Mouse (Mus musculus) limb, embryonic 14.5 days (tissue): ENCODE measurements around the gene Mtmr11. TPM values are rescaled to one million over a fixed set of nuclear protein-coding genes. Genes with fewer than 3 reads are reported as not detected.
A peak's percentile ranks its signal among the peaks of the same experiment; 100 is the strongest.
"Not testable (repeated sequence)": the region's sequence is repeated elsewhere in the genome, so short reads cannot be mapped to it uniquely, and the experiment has no call there.

ENCODE experiments used
- ATAC-seq: fragments of 200-750 bp; cut with Nextera tagmentation; 2 replicates; pipeline ENCODE4 v1.8.0; 2017; ENCODE audit warnings: low read depth, moderate number of reproducible peaks, moderate TSS enrichment; ENCODE audit not compliant: low FRiP score
- DNase-seq: peaks from one replicate; pipeline ENCODE4 v3.0.0-alpha.2; 2015; ENCODE audit warnings: low spot score
- H3K27ac ChIP-seq: fragments of 300-500 bp; sonication (generic); replicated peaks from 2 replicates; pipeline ENCODE4 v1.5.1; 2014; ENCODE audit warnings: low read depth, mild to moderate bottlenecking, low read length, moderate library complexity, mixed read lengths
- H3K27me3 ChIP-seq: fragments of 300-500 bp; sonication (generic); 2 replicates; pipeline ENCODE4 v1.6.1; 2014; ENCODE audit warnings: low read length, mixed read lengths; ENCODE audit not compliant: control insufficient read depth, insufficient read depth
- H3K36me3 ChIP-seq: fragments of 300-500 bp; sonication (generic); 2 replicates; pipeline ENCODE4 v1.6.1; 2014; ENCODE audit warnings: mild to moderate bottlenecking, low read length, moderate library complexity, mixed read lengths; ENCODE audit not compliant: control insufficient read depth, insufficient read depth
- H3K4me1 ChIP-seq: fragments of 300-500 bp; sonication (generic); 2 replicates; pipeline ENCODE4 v1.6.1; 2014; ENCODE audit warnings: antibody characterized with exemption, low read length, mixed read lengths; ENCODE audit not compliant: control insufficient read depth, insufficient read depth
- H3K4me2 ChIP-seq: fragments of 300-500 bp; sonication (generic); replicated peaks from 2 replicates; pipeline ENCODE4 v1.6.1; 2014; ENCODE audit warnings: low read depth, mild to moderate bottlenecking, low read length, moderate library complexity; ENCODE audit not compliant: severe bottlenecking
- H3K4me3 ChIP-seq: fragments of 300-500 bp; sonication (generic); replicated peaks from 2 replicates; pipeline ENCODE4 v1.5.1; 2014; ENCODE audit warnings: low read length
- H3K9ac ChIP-seq: fragments of 300-500 bp; sonication (generic); 2 replicates; pipeline ENCODE4 v1.6.1; 2014; ENCODE audit warnings: mild to moderate bottlenecking, low read depth, low read length, moderate library complexity; ENCODE audit not compliant: severe bottlenecking
- H3K9me3 ChIP-seq: fragments of 300-500 bp; sonication (generic); 2 replicates; pipeline ENCODE4 v1.6.1; 2016; ENCODE audit warnings: low read length; ENCODE audit not compliant: control insufficient read depth
- POLR2A ChIP-seq: fragments of 200-500 bp; IDR thresholded peaks from 2 replicates; pipeline ENCODE4 v1.8.0; 2012; ENCODE audit warnings: inconsistent platforms, mild to moderate bottlenecking, moderate library complexity, borderline replicate concordance; ENCODE audit not compliant: insufficient read depth, insufficient read length; ENCODE audit errors: extremely low read depth
- WGBS: fragments of 180-500 bp; shearing (Covaris S2); extraction: QIAGEN DNeasy Blood & Tissue Kit; methylation state at CpG from one replicate; pipeline ENCODE4 v1.1.7; 2014; 5-methylcytosine and 5-hydroxymethylcytosine counted together
- polyA plus RNA-seq, 2 experiments: library from polyadenylated mRNA; depleted of rRNA in 1 of 2; stranded (reverse) in 1 of 2; unstranded in 1 of 2; fragments of >200 nt; fragmentation: Nextera tagmentation in 1 of 2; extraction: Ambion mirVana in 1 of 2; gene quantifications; 2 replicates each; pipeline versions ENCODE4 v1.2.1 to v1.2.3; 2012 to 2014

The Mtmr11 gene
- polyA plus RNA-seq, 2 experiments, result 27.5 to 42.9 TPM

GRCm38 (mm10) chr3:96198181-96198580 is 36.4 kb downstream of the Mtmr11 start:
- TF ChIP-seq POLR2A, result no peak
- Histone ChIP-seq H3K4me3 (peak overlapping the region; percentile 68), H3K9me3 (no peaks in the 10 kb centered on the region), H3K27me3 (no peaks in the 10 kb centered on the region), H3K4me1 (peaks cover 12% of the 10 kb centered on the region), H3K36me3 (no peaks in the 10 kb centered on the region), H3K27ac (no peak overlapping the region), H3K4me2 (peak overlapping the region; percentile 95), H3K9ac (no peak overlapping the region)
- no peak for ATAC-seq
- DNase-seq, result no peak
- WGBS, result 4% methylated on average over 6 of the region's 6 CpGs

- not testable (repeated sequence) for H3K4me2 ChIP-seq, ATAC-seq, H3K27me3 ChIP-seq
Observed at GRCm38 (mm10) chr3:96198601-96199251, 36.9 kb downstream of the Mtmr11 start.

GRCm38 (mm10) chr3:96199731-96200130 is 37.9 kb downstream of the Mtmr11 start:
- Histone ChIP-seq H3K9me3 (no peaks in the 10 kb centered on the region), H3K27ac (no peak overlapping the region), H3K4me1 (peaks cover 12% of the 10 kb centered on the region), H3K4me3 (no peak overlapping the region), H3K27me3 (no peaks in the 10 kb centered on the region), H3K4me2 (no peak overlapping the region), H3K9ac (no peak overlapping the region), H3K36me3 (no peaks in the 10 kb centered on the region)
- WGBS, result 48% methylated on average over 2 of the region's 2 CpGs
- DNase-seq, result no peak
- no peak for TF ChIP-seq POLR2A
- no peak for ATAC-seq

More at GRCm38 (mm10) chr3:96198601-96199251, 36.9 kb downstream of the Mtmr11 start:
- H3K9me3 ChIP-seq, DNase-seq, H3K27ac ChIP-seq, H3K9ac ChIP-seq, H3K4me3 ChIP-seq, H3K36me3 ChIP-seq: not testable (repeated sequence)
- WGBS, result 27% methylated on average over 6 of the region's 8 CpGs
- peaks cover 12% of the 10 kb centered on the region for H3K4me1 ChIP-seq

DNA sequence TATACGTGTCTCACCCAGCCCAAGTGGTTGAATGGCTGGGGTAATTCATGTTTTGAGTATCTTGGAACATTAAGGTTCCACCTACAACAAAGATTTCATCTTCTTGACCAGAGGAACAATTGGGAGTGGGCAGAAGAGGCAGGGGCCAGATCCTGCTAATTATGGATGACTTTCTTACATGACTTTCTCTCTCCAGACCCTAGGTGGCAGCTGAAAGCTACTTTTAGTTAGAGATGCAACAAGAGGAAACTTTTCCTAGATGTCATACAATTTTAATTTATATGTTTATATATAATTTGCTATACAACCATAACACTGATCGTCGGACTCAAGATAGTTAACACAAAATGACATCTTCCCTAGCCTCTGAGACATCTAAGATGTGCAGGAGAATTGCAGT is 46.0 kb downstream of the Mtmr11 start:
- no peaks in the 10 kb centered on the region for H3K9me3 ChIP-seq
- H3K27ac ChIP-seq, result no peak overlapping the region
- no peak overlapping the region for H3K9ac ChIP-seq
- no peaks in the 10 kb centered on the region for H3K27me3 ChIP-seq
- TF ChIP-seq POLR2A, result no peak
- H3K36me3 ChIP-seq, result no peaks in the 10 kb centered on the region
- ATAC-seq (no peak), DNase-seq (no peak)
- no peaks in the 10 kb centered on the region for H3K4me1 ChIP-seq
- 83% methylated on average over 3 of the region's 3 CpGs for WGBS
- H3K4me3 ChIP-seq, result no peak overlapping the region
- no peak overlapping the region for H3K4me2 ChIP-seq

GRCm38 (mm10) chr3:96209242-96209641 is 47.4 kb downstream of the Mtmr11 start:
- TF ChIP-seq POLR2A, result no peak

More at GRCm38 (mm10) chr3:96209242-96209641, 47.4 kb downstream of the Mtmr11 start:
- Histone ChIP-seq H3K9ac (no peak overlapping the region), H3K36me3 (no peaks in the 10 kb centered on the region), H3K4me2 (no peak overlapping the region), H3K9me3 (no peaks in the 10 kb centered on the region), H3K27me3 (no peaks in the 10 kb centered on the region), H3K4me1 (no peaks in the 10 kb centered on the region), H3K4me3 (no peak overlapping the region), H3K27ac (no peak overlapping the region)
- DNase-seq, result no peak
- 26% methylated on average over 15 of the region's 15 CpGs for WGBS
- ATAC-seq, result no peak
